Mouse (Mus musculus) stomach, adult 2 months (tissue): Measurements from ENCODE around the gene Cntf. TPM values are rescaled to one million over a fixed set of nuclear protein-coding genes. Genes with fewer than 3 reads are reported as not detected.

Experiments used
- polyA plus RNA-seq: library from polyadenylated mRNA; depleted of rRNA; stranded (reverse); fragments of >200 nt; gene quantifications from 2 replicates; pipeline ENCODE4 v1.2.3, GENCODE M21; 2012; rRNA removed

Gene Cntf
- 0.27 TPM in 1 of 2 replicates, not detected in the other for polyA plus RNA-seq

DNA sequence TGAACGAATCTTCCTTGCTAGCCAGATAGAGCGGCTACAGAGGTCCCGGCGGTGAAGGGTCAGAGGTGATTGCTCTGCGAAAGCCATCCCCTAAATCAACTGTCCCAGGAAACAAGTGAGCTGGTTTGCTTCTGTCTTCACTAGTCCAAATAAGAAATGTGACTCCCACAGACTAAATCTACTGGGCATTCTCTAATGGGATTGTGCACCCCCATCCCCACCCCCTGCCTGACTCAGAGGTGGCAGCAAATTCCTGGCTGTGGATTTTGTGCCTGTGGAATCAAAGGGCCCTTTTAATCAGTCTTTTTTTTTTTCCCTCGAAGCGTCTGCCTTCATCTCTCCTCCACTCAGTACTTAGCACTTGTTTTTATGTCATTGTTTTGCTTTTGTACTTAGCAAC, at the start of gene Cntf:
Gene Cntf (minus strand): TSS at position 325 of the 400 bp plus-strand sequence.

GRCm38 (mm10) chr19:12795511-12796327, 30.3 kb upstream of the Cntf start, which contains the start of the genes Zfp91 and Lpxn:
TSS of gene Zfp91 (minus strand) at chr19:12796126.
TSS of gene Lpxn (plus strand) at chr19:12796193.

Other genes starting within 250 kb of the Cntf start
- gene Fam111a, start 219.9 kb downstream of the Cntf start, polyA plus RNA-seq: 0.18 and 0.34 TPM in 2 replicates
- 0.06 TPM in 1 of 2 replicates, not detected in the other for gene Gm4952, start 165.7 kb downstream of the Cntf start, polyA plus RNA-seq
- gene Glyat, start 132.3 kb downstream of the Cntf start, polyA plus RNA-seq: not detected in 2 replicates
- gene Olfr1442, start 95.2 kb downstream of the Cntf start, polyA plus RNA-seq: not detected in 2 replicates
- not detected in 2 replicates for gene Olfr1443, start 87.5 kb downstream of the Cntf start, polyA plus RNA-seq
- not detected in 2 replicates for gene Keg1, start 69.8 kb downstream of the Cntf start, polyA plus RNA-seq
- gene Zfp91, start 30.5 kb upstream of the Cntf start, polyA plus RNA-seq: 2.9 and 3.4 TPM in 2 replicates
- gene Lpxn, start 30.6 kb upstream of the Cntf start, polyA plus RNA-seq: 0.63 and 0.84 TPM in 2 replicates
- gene Gm5244, start 81.0 kb upstream of the Cntf start, polyA plus RNA-seq: not detected in 2 replicates
- gene Olfr1444, start 91.7 kb upstream of the Cntf start, polyA plus RNA-seq: not detected in 2 replicates
- gene Olfr1445, start 118.2 kb upstream of the Cntf start, polyA plus RNA-seq: not detected in 2 replicates
- not detected in 2 replicates for gene Olfr1446, start 127.9 kb upstream of the Cntf start, polyA plus RNA-seq
- gene Olfr1447, start 138.1 kb upstream of the Cntf start, polyA plus RNA-seq: not detected in 2 replicates
- not detected in 2 replicates for gene Olfr1448, start 158.8 kb upstream of the Cntf start, polyA plus RNA-seq
- gene Olfr1449, start 165.2 kb upstream of the Cntf start, polyA plus RNA-seq: not detected in 2 replicates
- gene Olfr1450, start 184.6 kb upstream of the Cntf start, polyA plus RNA-seq: not detected in 2 replicates
- gene Olfr1451, start 229.4 kb upstream of the Cntf start, polyA plus RNA-seq: not detected in 2 replicates